Mouse (Mus musculus): ENCODE data around the gene Cops2.

- no peak for TF ChIP-seq EP300 (optimal IDR thresholded peaks at IDR 0.05)
- TF ChIP-seq CTCF (IDR thresholded peaks at IDR 0.05; ENCODE audit: low read depth): no peak
These were observed 42.5 kb upstream of the Cops2 start for GRCm38 (mm10) chr2:125901426-125901825.

Data from stomach, postnatal 0 days (tissue).